In the genomic region with DNA sequence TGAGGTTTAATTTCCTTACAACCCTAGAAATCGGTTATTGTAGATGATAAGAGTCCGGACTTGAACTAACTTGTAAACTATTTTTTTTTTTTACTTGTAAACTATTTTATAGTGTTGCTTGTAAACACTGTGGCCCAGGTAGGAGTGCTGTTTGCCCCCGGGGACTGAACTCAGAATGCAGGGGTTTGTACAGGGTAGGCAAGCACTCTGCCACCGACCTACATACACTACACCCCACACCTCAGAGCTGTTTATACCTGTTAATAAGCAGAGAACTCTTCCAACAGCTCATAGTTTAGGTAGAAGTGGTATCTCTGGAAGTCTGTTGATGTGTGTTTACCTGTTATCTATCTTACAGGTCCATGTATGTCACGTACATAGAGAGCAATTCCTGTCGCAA, we compare ENCODE assay signal across 1 mouse cellular context.
TF ChIP-seq lines count a peak whose summit lies in the region.

No protein-coding gene starts in this region.

TF ChIP-seq in MEL, 35 proteins besides CTCF, POLR2A, EP300 and RAD21 (continued from another document):
- no peak for TF ChIP-seq POLR2AphosphoS5 (IDR thresholded peaks at IDR 0.05; ENCODE audit: borderline replicate concordance, low read depth, low read length)
TF ChIP-seq in MEL: peak in this region for 3.
